Mouse (Mus musculus): ENCODE results near the gene Dcst2.

Dcst2 gene

GRCm38 (mm10) chr3:89361675-89362074 is at the start of gene Dcst2:
TSS of gene Dcst2 (plus strand) at chr3:89361975.
- no peak for DNase-seq (ENCODE audit: low spot score)

GRCm38 (mm10) chr3:89314340-89314739 is 47.4 kb upstream of the Dcst2 start:
- DNase-seq (ENCODE audit: low spot score), result no peak

- DNase-seq (ENCODE audit: low spot score), result no peak
Measured at GRCm38 (mm10) chr3:89314791-89315190, 47.0 kb upstream of the Dcst2 start.

- peak; percentile 89 for DNase-seq (ENCODE audit: low spot score)
Measured at GRCm38 (mm10) chr3:89315195-89315929, 46.4 kb upstream of the Dcst2 start.

GRCm38 (mm10) chr3:89315930-89316831 is 45.6 kb upstream of the Dcst2 start:
- no peak for DNase-seq (ENCODE audit: low spot score)

- DNase-seq (ENCODE audit: low spot score), result peak; percentile 96
Measured at GRCm38 (mm10) chr3:89316833-89317232, 44.9 kb upstream of the Dcst2 start.

GRCm38 (mm10) chr3:89317246-89317645 is 44.5 kb upstream of the Dcst2 start:
- DNase-seq (ENCODE audit: low spot score), result no peak

- DNase-seq (ENCODE audit: low spot score), result no peak
Measured at GRCm38 (mm10) chr3:89318316-89318715, 43.5 kb upstream of the Dcst2 start.

GRCm38 (mm10) chr3:89318971-89319590 is 42.7 kb upstream of the Dcst2 start:
- DNase-seq (ENCODE audit: low spot score), result no peak

GRCm38 (mm10) chr3:89319591-89320350 is 42.0 kb upstream of the Dcst2 start:
- DNase-seq (ENCODE audit: low spot score), result peak; percentile 58

- DNase-seq (ENCODE audit: low spot score), result peak; percentile 88
Measured at GRCm38 (mm10) chr3:89320581-89321182, 41.1 kb upstream of the Dcst2 start.

GRCm38 (mm10) chr3:89321183-89322130 is 40.3 kb upstream of the Dcst2 start:
- peak; percentile 50 for DNase-seq (ENCODE audit: low spot score)

- no peak for DNase-seq (ENCODE audit: low spot score)
Measured at GRCm38 (mm10) chr3:89322131-89322500, 39.7 kb upstream of the Dcst2 start.

- peak; percentile 84 for DNase-seq (ENCODE audit: low spot score)
Measured at GRCm38 (mm10) chr3:89322514-89323165, 39.1 kb upstream of the Dcst2 start, which contains the start of gene Efna3. TSS of gene Efna3 (minus strand) at chr3:89322965.

- no peak for DNase-seq (ENCODE audit: low spot score)
Measured at GRCm38 (mm10) chr3:89325882-89326281, 35.9 kb upstream of the Dcst2 start.

GRCm38 (mm10) chr3:89327371-89327870 is 34.4 kb upstream of the Dcst2 start:
- no peak for DNase-seq (ENCODE audit: low spot score)

- DNase-seq (ENCODE audit: low spot score), result no peak
Measured at GRCm38 (mm10) chr3:89328623-89329022, 33.2 kb upstream of the Dcst2 start.

GRCm38 (mm10) chr3:89330346-89330745 is 31.4 kb upstream of the Dcst2 start:
- no peak for DNase-seq (ENCODE audit: low spot score)

GRCm38 (mm10) chr3:89330948-89331347 is 30.8 kb upstream of the Dcst2 start:
- DNase-seq (ENCODE audit: low spot score), result peak; percentile 75

All from embryo, embryonic 10.5 days (tissue).